Comparison of ENCODE assay signal across 13 mouse cellular contexts in the genomic region with DNA sequence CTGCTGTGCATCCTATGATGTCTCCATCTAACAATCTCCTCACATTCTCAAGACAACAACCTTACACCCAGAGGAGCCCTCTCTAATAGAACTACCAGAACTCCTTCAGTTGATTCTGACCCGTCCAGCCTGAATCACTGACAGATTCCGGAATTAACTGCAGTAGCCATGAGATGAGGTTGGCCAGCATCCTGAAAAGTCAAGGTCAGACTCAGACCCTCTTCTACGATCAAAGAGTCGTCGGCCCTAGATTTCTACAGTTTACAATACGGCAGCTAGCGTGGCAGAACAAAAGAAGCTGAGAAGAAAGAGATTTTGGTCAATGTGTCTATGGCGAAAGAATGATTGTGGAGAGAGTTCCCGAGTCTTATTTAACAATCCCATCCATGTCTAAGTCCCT.
"Had no signal": no experiment of that assay in that cellular context is flagged by ENCODE, and none has a peak within 500 bp of the region (broad histone marks: within the 10 kb centered on the region; RNA-seq: fewer than 3 reads in every experiment).

No protein-coding gene starts in this region.

- DNase-seq: gastrocnemius, postnatal 10 days; gastrocnemius, postnatal 25 days; heart, adult 18-20 months; heart, postnatal 10 days; heart, postnatal 4 days; kidney, adult 18-20 months; kidney, adult 8-10 months; kidney, postnatal 10 days; kidney, postnatal 25 days; kidney, postnatal 4 days; layer of hippocampus, adult 9-11 months; layer of hippocampus, postnatal 36 days; left cerebral cortex, postnatal 4 days had no signal
